Mouse (Mus musculus): Measurements from ENCODE around the gene Csf2rb2. TPM values are rescaled to one million over a fixed set of nuclear protein-coding genes. Genes with fewer than 3 reads are reported as not detected.
"Not testable (repeated sequence)": the region's sequence is repeated elsewhere in the genome, so short reads cannot be mapped to it uniquely, and the experiment has no call there.

Csf2rb2 gene
- polyA plus RNA-seq (2015; fragmentation: Nextera tagmentation; extraction: Ambion mirVana), result 0.24 and 0.32 TPM in 2 replicates

DNA sequence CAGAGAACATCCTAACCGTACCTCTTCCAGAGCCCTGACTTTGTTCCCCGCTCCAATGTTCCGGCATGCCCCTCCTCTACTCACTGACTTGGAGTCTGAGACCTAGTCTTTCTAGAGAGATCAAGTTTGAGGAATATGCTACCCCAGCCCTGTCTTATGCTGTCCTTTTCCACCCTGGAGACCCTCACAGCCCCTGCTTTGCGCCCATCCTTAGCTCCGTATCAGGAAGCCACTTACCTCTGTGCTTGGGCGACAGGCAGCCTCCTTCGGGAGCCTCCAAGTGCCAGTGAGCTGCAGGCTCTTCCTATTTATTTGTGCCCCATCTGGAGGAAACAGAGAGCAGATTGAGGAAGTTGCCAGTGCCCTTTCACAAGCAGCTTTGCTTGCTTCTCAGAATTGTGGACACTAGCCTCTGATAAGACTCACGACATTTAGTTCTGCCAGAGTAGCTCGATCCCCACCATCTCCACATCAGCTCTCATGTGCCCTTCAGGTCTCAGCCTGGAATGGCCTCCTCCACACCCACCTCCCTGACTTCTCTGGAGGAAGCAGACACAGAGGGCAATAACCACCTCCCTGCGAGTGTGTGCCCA is at the start of gene Csf2rb2:
Gene Csf2rb2 (minus strand): TSS at position 381 of the 593 bp plus-strand sequence.
- no peak for ATAC-seq
- WGBS, result 70% methylated on average over 10 of the region's 10 CpGs

GRCm38 (mm10) chr15:78354958-78355357 is 49.4 kb upstream of the Csf2rb2 start:
- Histone ChIP-seq H3K4me1 (ENCODE audit: control insufficient read depth, insufficient read depth, low read length) (no peaks in the 10 kb centered on the region), H3K4me2 (ENCODE audit: low read depth, low read length) (no peak overlapping the region), H3K27ac (ENCODE audit: low read length) (no peak overlapping the region), H3K4me3 (ENCODE audit: low read length) (no peak overlapping the region), H3K36me3 (ENCODE audit: control insufficient read depth, insufficient read depth, low read length) (no peaks in the 10 kb centered on the region), H3K27me3 (replicated peaks; ENCODE audit: control insufficient read depth, insufficient read depth, low read length) (peaks cover 25% of the 10 kb centered on the region), H3K9me3 (ENCODE audit: control insufficient read depth, low read length) (no peaks in the 10 kb centered on the region), H3K9ac (ENCODE audit: low read depth, low read length) (no peak overlapping the region)
- no peak for ATAC-seq
- 0% methylated on average over 1 of the region's 1 CpGs for WGBS

More for the DNA sequence above, at the start of gene Csf2rb2:
- Histone ChIP-seq H3K9ac (ENCODE audit: low read depth, low read length) (no peak within 1 kb of the TSS), H3K4me3 (ENCODE audit: low read length) (no peak within 1 kb of the TSS), H3K4me2 (ENCODE audit: low read depth, low read length) (no peak within 1 kb of the TSS), H3K27me3 (replicated peaks; ENCODE audit: control insufficient read depth, insufficient read depth, low read length) (no peaks in the 10 kb centered on the region), H3K9me3 (ENCODE audit: control insufficient read depth, low read length) (no peaks in the 10 kb centered on the region), H3K36me3 (ENCODE audit: control insufficient read depth, insufficient read depth, low read length) (no peaks in the 10 kb centered on the region), H3K4me1 (ENCODE audit: control insufficient read depth, insufficient read depth, low read length) (peaks cover 5% of the 10 kb centered on the region; the same call in 1 of the 2 replicates), H3K27ac (ENCODE audit: low read length) (no peak within 1 kb of the TSS)

- Histone ChIP-seq H3K9me3 (ENCODE audit: control insufficient read depth, low read length) (no peaks in the 10 kb centered on the region), H3K4me3 (ENCODE audit: low read length) (no peak overlapping the region), H3K27ac (ENCODE audit: low read length) (no peak overlapping the region), H3K9ac (ENCODE audit: low read depth, low read length) (no peak overlapping the region), H3K4me1 (ENCODE audit: control insufficient read depth, insufficient read depth, low read length) (no peaks in the 10 kb centered on the region), H3K36me3 (ENCODE audit: control insufficient read depth, insufficient read depth, low read length) (no peaks in the 10 kb centered on the region), H3K27me3 (replicated peaks; ENCODE audit: control insufficient read depth, insufficient read depth, low read length) (peaks cover 13% of the 10 kb centered on the region), H3K4me2 (ENCODE audit: low read depth, low read length) (no peak overlapping the region)
- 62% methylated on average over 3 of the region's 3 CpGs for WGBS
- no peak for ATAC-seq
These were observed 46.2 kb upstream of the Csf2rb2 start for GRCm38 (mm10) chr15:78351586-78352165.

DNA sequence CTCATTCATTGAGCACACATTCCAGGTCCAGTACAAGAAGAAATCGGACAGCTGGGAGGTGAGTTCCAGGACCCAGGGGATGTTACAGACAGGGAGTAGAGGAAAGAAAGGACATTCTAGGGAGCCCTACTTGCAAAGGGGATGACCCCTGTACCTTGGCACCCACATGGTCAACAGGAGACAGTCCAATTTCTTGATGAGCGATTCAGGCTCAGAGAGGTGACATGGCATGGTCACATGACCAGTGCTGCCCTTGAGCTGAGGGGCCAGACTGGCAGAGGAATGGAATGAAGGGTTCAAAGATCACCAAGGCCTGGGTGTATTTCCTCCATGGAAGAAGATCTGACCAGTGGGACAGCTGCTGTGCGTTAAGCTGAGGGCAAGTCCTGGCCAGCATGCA is 39.0 kb upstream of the Csf2rb2 start:
- Histone ChIP-seq H3K27ac (ENCODE audit: low read length) (no peak overlapping the region), H3K4me2 (ENCODE audit: low read depth, low read length) (no peak overlapping the region), H3K9ac (ENCODE audit: low read depth, low read length) (no peak overlapping the region), H3K27me3 (replicated peaks; ENCODE audit: control insufficient read depth, insufficient read depth, low read length) (peaks cover 4% of the 10 kb centered on the region), H3K36me3 (ENCODE audit: control insufficient read depth, insufficient read depth, low read length) (no peaks in the 10 kb centered on the region), H3K4me3 (ENCODE audit: low read length) (no peak overlapping the region), H3K4me1 (ENCODE audit: control insufficient read depth, insufficient read depth, low read length) (no peaks in the 10 kb centered on the region), H3K9me3 (ENCODE audit: control insufficient read depth, low read length) (no peaks in the 10 kb centered on the region)
- 87% methylated on average over 3 of the region's 3 CpGs for WGBS
- ATAC-seq, result no peak

DNA sequence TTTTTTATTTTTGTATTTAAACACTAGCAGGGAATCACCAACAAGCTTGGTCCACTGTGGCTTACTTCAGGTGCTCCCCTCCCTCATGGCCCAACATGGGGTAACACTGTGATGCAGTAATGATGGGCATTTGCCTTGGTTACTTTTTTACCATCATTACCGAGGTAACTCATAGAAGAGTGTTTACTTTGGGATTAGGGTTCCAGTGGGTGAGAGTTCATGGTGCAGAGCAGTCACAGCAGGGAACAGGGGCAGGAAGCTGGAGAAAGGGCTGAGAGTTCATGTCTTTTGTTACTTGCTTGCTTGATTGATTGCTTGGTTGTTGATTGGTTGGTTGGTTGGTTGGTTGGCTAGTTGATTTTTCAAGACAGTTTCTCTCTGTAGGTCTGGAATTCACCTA is 38.2 kb upstream of the Csf2rb2 start:
- Histone ChIP-seq H3K4me3 (ENCODE audit: low read length) (no peak overlapping the region), H3K27ac (ENCODE audit: low read length) (no peak overlapping the region), H3K36me3 (ENCODE audit: control insufficient read depth, insufficient read depth, low read length) (no peaks in the 10 kb centered on the region), H3K9ac (ENCODE audit: low read depth, low read length) (no peak overlapping the region), H3K9me3 (ENCODE audit: control insufficient read depth, low read length) (no peaks in the 10 kb centered on the region), H3K27me3 (replicated peaks; ENCODE audit: control insufficient read depth, insufficient read depth, low read length) (peaks cover 4% of the 10 kb centered on the region), H3K4me1 (ENCODE audit: control insufficient read depth, insufficient read depth, low read length) (no peaks in the 10 kb centered on the region), H3K4me2 (ENCODE audit: low read depth, low read length) (no peak overlapping the region)
- WGBS, result 4% methylated on average over 1 of the region's 1 CpGs
- no peak for ATAC-seq

DNA sequence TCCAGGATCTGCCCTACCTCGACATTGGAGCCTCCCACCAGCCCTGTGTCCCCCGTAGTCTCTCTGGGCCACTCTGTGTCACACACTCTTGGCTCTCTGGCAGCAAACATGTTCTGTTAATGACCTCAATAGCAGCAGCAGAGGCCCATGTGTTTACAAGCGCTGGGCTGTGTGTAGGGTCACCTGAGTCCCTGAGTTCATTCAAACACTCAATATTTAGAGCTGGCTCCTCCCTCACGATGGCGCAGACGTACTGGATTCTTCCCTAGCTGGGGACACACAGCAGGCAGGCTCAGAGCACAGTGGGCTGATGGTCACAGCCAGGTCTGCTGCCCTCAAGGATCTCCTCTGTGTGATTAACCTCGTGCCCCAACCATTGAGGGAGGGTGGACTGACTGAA is 35.4 kb upstream of the Csf2rb2 start:
- WGBS, result 67% methylated on average over 7 of the region's 7 CpGs

DNA sequence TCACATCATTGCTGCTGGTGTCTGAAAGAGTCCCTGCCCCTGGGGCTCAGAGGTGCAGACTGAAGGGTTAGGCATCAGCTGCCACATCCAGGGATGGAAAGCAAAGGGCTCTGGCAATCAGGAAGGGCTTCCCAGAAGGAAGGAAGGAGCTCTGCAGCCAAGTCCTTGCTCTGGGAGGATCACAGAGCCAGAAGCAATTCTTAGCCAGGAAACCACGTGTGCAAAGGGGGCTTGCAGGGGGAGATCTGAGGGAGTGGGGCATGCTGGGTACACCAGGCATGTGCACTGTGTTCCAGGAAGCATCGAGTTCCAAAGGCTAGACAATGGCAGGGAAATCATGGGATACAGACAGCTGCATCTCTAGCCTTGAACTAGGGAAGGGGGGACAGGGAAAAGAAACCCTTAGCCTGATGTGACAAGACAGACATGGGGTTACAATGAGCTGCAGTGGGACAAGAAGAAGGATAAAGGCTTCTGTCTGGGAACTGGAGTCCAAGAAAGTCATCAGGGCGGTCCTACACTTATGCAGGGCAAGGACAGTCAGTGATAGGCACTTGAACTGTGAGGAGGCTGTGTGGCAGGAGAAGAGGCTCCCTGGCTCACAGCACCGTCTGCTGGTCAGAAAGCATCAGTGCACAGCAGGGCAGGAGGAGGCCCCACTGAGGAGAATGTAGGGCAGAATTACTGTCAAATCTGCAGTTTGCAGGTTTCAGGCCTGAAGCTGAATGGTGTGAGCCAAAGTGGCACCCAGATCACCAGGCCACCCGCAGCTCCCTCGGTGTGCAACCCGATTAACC is 34.3 kb upstream of the Csf2rb2 start:
- 31% methylated on average over 7 of the region's 7 CpGs for WGBS
- not testable (repeated sequence) for ATAC-seq; H3K4me3 ChIP-seq (ENCODE audit: low read length)

More for the DNA sequence above, 35.4 kb upstream of the Csf2rb2 start:
- not testable (repeated sequence) for H3K9me3 ChIP-seq (ENCODE audit: control insufficient read depth, low read length); H3K36me3 ChIP-seq (ENCODE audit: control insufficient read depth, insufficient read depth, low read length); H3K4me2 ChIP-seq (ENCODE audit: low read depth, low read length); ATAC-seq; H3K27me3 ChIP-seq (replicated peaks; ENCODE audit: control insufficient read depth, insufficient read depth, low read length); H3K9ac ChIP-seq (ENCODE audit: low read depth, low read length); H3K27ac ChIP-seq (ENCODE audit: low read length); H3K4me1 ChIP-seq (ENCODE audit: control insufficient read depth, insufficient read depth, low read length); H3K4me3 ChIP-seq (ENCODE audit: low read length)

DNA sequence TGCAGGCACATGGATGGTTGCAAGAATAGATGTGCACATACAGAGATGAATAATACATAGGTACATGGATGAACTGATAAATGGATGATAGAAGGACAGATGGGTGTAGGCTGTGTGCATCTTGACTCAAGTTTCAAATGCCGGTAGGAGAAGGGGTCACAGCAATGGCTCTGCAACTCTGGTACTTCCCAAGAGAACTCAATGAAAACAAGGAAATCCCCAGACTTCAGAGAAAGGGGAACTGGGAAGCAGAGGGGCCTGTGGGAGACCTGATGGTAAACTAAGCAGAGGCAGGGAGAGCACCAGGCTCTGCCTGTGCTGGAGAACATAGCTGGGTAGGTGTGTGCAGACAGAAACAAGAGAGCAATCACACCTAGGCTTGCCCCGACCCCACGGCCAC is 28.9 kb upstream of the Csf2rb2 start:
- no peak overlapping the region for H3K4me3 ChIP-seq (ENCODE audit: low read length)
- H3K36me3 ChIP-seq (ENCODE audit: control insufficient read depth, insufficient read depth, low read length), result no peaks in the 10 kb centered on the region
- no peaks in the 10 kb centered on the region; the same call in 1 of the 2 replicates for H3K27me3 ChIP-seq (replicated peaks; ENCODE audit: control insufficient read depth, insufficient read depth, low read length)
- no peak overlapping the region for H3K9ac ChIP-seq (ENCODE audit: low read depth, low read length)
- H3K27ac ChIP-seq (ENCODE audit: low read length), result no peak overlapping the region
- no peaks in the 10 kb centered on the region for H3K9me3 ChIP-seq (ENCODE audit: control insufficient read depth, low read length)
- H3K4me2 ChIP-seq (ENCODE audit: low read depth, low read length), result no peak overlapping the region
- WGBS, result 77% methylated on average over 3 of the region's 3 CpGs
- no peaks in the 10 kb centered on the region for H3K4me1 ChIP-seq (ENCODE audit: control insufficient read depth, insufficient read depth, low read length)
- ATAC-seq, result no peak

More for the DNA sequence above, 34.3 kb upstream of the Csf2rb2 start:
- not testable (repeated sequence) for H3K4me2 ChIP-seq (ENCODE audit: low read depth, low read length); H3K9ac ChIP-seq (ENCODE audit: low read depth, low read length); H3K4me1 ChIP-seq (ENCODE audit: control insufficient read depth, insufficient read depth, low read length); H3K36me3 ChIP-seq (ENCODE audit: control insufficient read depth, insufficient read depth, low read length); H3K27me3 ChIP-seq (replicated peaks; ENCODE audit: control insufficient read depth, insufficient read depth, low read length); H3K27ac ChIP-seq (ENCODE audit: low read length); H3K9me3 ChIP-seq (ENCODE audit: control insufficient read depth, low read length)

GRCm38 (mm10) chr15:78332981-78333380 is 27.5 kb upstream of the Csf2rb2 start:
- Histone ChIP-seq H3K27me3 (replicated peaks; ENCODE audit: control insufficient read depth, insufficient read depth, low read length) (no peaks in the 10 kb centered on the region), H3K4me3 (ENCODE audit: low read length) (no peak overlapping the region), H3K27ac (ENCODE audit: low read length) (no peak overlapping the region), H3K4me1 (ENCODE audit: control insufficient read depth, insufficient read depth, low read length) (no peaks in the 10 kb centered on the region), H3K9ac (ENCODE audit: low read depth, low read length) (no peak overlapping the region), H3K4me2 (ENCODE audit: low read depth, low read length) (no peak overlapping the region), H3K36me3 (ENCODE audit: control insufficient read depth, insufficient read depth, low read length) (no peaks in the 10 kb centered on the region), H3K9me3 (ENCODE audit: control insufficient read depth, low read length) (no peaks in the 10 kb centered on the region)
- no peak for ATAC-seq
- WGBS, result 65% methylated on average over 6 of the region's 6 CpGs

Measured in intestine, embryonic 16.5 days (tissue).